Mouse (Mus musculus) limb, embryonic 15.5 days (tissue): ENCODE measurements at regions not wholly inside any gene's neighbourhood (a gene's known extent, or its start where the extent isn't known, plus 50 kb on each side); places are given as distances from the start of the nearest gene placed in this dataset.

Experiments used
- ATAC-seq: fragments of 200-750 bp; cut with Nextera tagmentation; 2 replicates; pipeline ENCODE4 v1.8.0; 2017; ENCODE audit warnings: low read depth, moderate TSS enrichment; ENCODE audit not compliant: insufficient number of reproducible peaks, low FRiP score, low TSS enrichment
- H3K27ac ChIP-seq: fragments of 300-500 bp; sonication (generic); 2 replicates; pipeline ENCODE4 v1.5.1; 2015; ENCODE audit warnings: moderate library complexity, mild to moderate bottlenecking, inconsistent platforms
- H3K27me3 ChIP-seq: fragments of 300-500 bp; sonication (generic); 2 replicates; pipeline ENCODE4 v1.6.1; 2015; ENCODE audit warnings: inconsistent platforms
- H3K36me3 ChIP-seq: fragments of 300-500 bp; sonication (generic); 2 replicates; pipeline ENCODE4 v1.6.1; 2015; ENCODE audit warnings: inconsistent platforms
- H3K4me1 ChIP-seq: fragments of 300-500 bp; sonication (generic); 2 replicates; pipeline ENCODE4 v1.6.1; 2015; ENCODE audit warnings: inconsistent platforms
- H3K4me2 ChIP-seq: fragments of 300-500 bp; sonication (generic); 2 replicates; pipeline ENCODE4 v1.6.1; 2015; ENCODE audit warnings: mild to moderate bottlenecking, inconsistent platforms
- H3K4me3 ChIP-seq: fragments of 300-500 bp; sonication (generic); 2 replicates; pipeline ENCODE4 v1.5.1; 2015; ENCODE audit warnings: mild to moderate bottlenecking, inconsistent platforms
- H3K9ac ChIP-seq: fragments of 300-500 bp; sonication (generic); 2 replicates; pipeline ENCODE4 v1.6.1; 2015; ENCODE audit warnings: inconsistent platforms
- H3K9me3 ChIP-seq: fragments of 300-500 bp; sonication (generic); 2 replicates; pipeline ENCODE4 v1.6.1; 2016; ENCODE audit warnings: inconsistent platforms
- WGBS: fragments of 180-500 bp; shearing (Covaris S2); methylation state at CpG from one replicate; pipeline ENCODE4 v1.1.7; 2015; 5-methylcytosine and 5-hydroxymethylcytosine counted together

- Histone ChIP-seq H3K36me3 (no peaks in the 10 kb centered on the region), H3K4me3 (no peak overlapping the region), H3K9ac (no peak overlapping the region), H3K27me3 (no peaks in the 10 kb centered on the region), H3K27ac (no peak overlapping the region), H3K9me3 (no peaks in the 10 kb centered on the region), H3K4me2 (no peak overlapping the region), H3K4me1 (no peaks in the 10 kb centered on the region)
- 71% methylated on average over 4 of the region's 4 CpGs for whole genome bisulfite sequencing
- ATAC-seq: no peak
These were observed 209.6 kb upstream of the N4bp1 start for GRCm38 (mm10) chr8:87094685-87095084.

GRCm38 (mm10) chr8:87093716-87094115 lies 208.7 kb upstream of the N4bp1 start:
- ATAC-seq: no peak
- Histone ChIP-seq H3K9ac (no peak overlapping the region), H3K36me3 (no peaks in the 10 kb centered on the region), H3K9me3 (no peaks in the 10 kb centered on the region), H3K4me2 (no peak overlapping the region), H3K4me3 (no peak overlapping the region), H3K27ac (no peak overlapping the region), H3K4me1 (no peaks in the 10 kb centered on the region), H3K27me3 (no peaks in the 10 kb centered on the region)
- 73% methylated on average over 10 of the region's 10 CpGs for WGBS

- Histone ChIP-seq H3K9me3 (no peaks in the 10 kb centered on the region), H3K27me3 (no peaks in the 10 kb centered on the region), H3K36me3 (no peaks in the 10 kb centered on the region), H3K27ac (no peak overlapping the region), H3K4me2 (no peak overlapping the region), H3K4me1 (no peaks in the 10 kb centered on the region), H3K4me3 (no peak overlapping the region), H3K9ac (no peak overlapping the region)
- WGBS: 76% methylated on average over 5 of the region's 5 CpGs
- ATAC-seq: no peak
These were observed 208.0 kb upstream of the N4bp1 start for GRCm38 (mm10) chr8:87093081-87093480.

DNA sequence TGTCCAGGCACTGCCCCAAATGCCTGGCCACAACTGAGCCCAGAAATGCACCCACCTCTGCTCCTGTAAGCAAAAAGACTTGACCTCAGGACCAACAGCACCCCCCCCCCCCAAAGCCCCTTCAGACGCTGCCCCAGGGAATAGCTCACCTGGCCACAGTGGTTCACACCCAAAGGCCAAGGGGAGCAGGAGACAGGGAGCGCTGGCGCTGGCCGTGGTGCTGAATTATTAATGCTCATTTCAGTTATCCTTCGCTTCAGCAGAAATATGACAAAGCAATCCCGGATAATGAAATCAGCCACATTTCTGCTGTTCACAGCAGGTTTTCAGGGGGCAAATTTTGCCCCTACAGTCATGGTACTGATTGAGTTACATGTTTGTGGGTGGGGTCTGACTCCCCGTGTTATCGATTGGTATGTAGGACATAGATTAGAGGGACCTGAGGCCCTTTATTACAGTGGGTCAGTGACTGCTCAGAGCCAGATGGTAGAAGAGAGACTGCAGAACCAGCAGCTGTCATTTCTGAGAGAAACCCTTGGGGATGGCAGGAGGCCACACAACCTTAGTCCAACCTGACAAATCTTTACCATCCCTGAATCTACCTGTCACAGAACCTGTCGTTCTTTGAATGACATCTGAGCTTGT lies 202.5 kb upstream of the N4bp1 start:
- H3K4me3 ChIP-seq: no peak overlapping the region
- H3K27ac ChIP-seq: no peak overlapping the region
- H3K9me3 ChIP-seq: no peaks in the 10 kb centered on the region
- WGBS: 44% methylated on average over 9 of the region's 9 CpGs
- no peaks in the 10 kb centered on the region for H3K4me1 ChIP-seq
- ATAC-seq: no peak
- no peak overlapping the region for H3K9ac ChIP-seq
- H3K27me3 ChIP-seq: peaks cover 3% of the 10 kb centered on the region; the same call in 1 of the 2 replicates
- H3K36me3 ChIP-seq: no peaks in the 10 kb centered on the region
- no peak overlapping the region for H3K4me2 ChIP-seq

- Histone ChIP-seq H3K9ac (no peak overlapping the region), H3K27ac (no peak overlapping the region), H3K4me3 (no peak overlapping the region), H3K4me1 (no peaks in the 10 kb centered on the region), H3K9me3 (no peaks in the 10 kb centered on the region), H3K4me2 (no peak overlapping the region), H3K27me3 (no peaks in the 10 kb centered on the region), H3K36me3 (no peaks in the 10 kb centered on the region)
- 47% methylated on average over 6 of the region's 6 CpGs for WGBS
- ATAC-seq: no peak
These were observed 193.2 kb upstream of the N4bp1 start for GRCm38 (mm10) chr8:87078260-87078659.

- Histone ChIP-seq H3K27me3 (no peaks in the 10 kb centered on the region), H3K9me3 (no peaks in the 10 kb centered on the region), H3K36me3 (no peaks in the 10 kb centered on the region), H3K27ac (no peak overlapping the region), H3K4me1 (no peaks in the 10 kb centered on the region), H3K4me2 (no peak overlapping the region), H3K9ac (no peak overlapping the region), H3K4me3 (no peak overlapping the region)
- no peak for ATAC-seq
- 82% methylated on average over 4 of the region's 4 CpGs for WGBS
These were observed 190.9 kb upstream of the N4bp1 start for GRCm38 (mm10) chr8:87075921-87076320.

GRCm38 (mm10) chr8:87071224-87071623 lies 186.2 kb upstream of the N4bp1 start:
- H3K4me3 ChIP-seq: no peak overlapping the region
- H3K9ac ChIP-seq: no peak overlapping the region
- ATAC-seq: no peak
- no peaks in the 10 kb centered on the region for H3K36me3 ChIP-seq
- no peaks in the 10 kb centered on the region for H3K4me1 ChIP-seq
- no peak overlapping the region for H3K4me2 ChIP-seq
- no peak overlapping the region for H3K27ac ChIP-seq
- no peaks in the 10 kb centered on the region for H3K27me3 ChIP-seq
- H3K9me3 ChIP-seq: no peaks in the 10 kb centered on the region

DNA sequence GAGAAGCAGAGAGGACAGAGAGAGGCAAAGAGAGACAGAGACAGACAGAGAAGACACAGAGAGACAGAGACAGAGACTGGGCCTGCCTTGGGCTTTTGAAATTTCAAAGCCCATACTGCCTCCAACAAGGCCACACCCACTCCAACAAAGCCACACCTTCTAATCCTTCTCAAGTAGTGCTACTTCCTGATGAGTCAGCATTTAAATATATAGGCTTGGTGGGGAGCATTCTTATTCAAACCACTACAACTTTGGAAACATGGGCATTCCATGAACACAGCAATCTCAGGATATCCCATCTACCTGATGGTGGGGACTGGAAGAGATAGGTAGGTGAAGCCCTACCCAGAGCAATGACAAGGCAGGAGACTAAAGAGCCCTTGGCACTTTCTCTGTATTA lies 182.0 kb upstream of the N4bp1 start:
- H3K27me3 ChIP-seq: no peaks in the 10 kb centered on the region
- no peak overlapping the region for H3K4me2 ChIP-seq
- no peaks in the 10 kb centered on the region for H3K9me3 ChIP-seq
- no peak overlapping the region for H3K4me3 ChIP-seq
- no peak for ATAC-seq
- H3K36me3 ChIP-seq: no peaks in the 10 kb centered on the region
- no peak overlapping the region for H3K9ac ChIP-seq
- H3K27ac ChIP-seq: no peak overlapping the region
- 0 out of 2 replicates have a peak, but pooled peaks cover 4% of the 10 kb centered on the region for H3K4me1 ChIP-seq

DNA sequence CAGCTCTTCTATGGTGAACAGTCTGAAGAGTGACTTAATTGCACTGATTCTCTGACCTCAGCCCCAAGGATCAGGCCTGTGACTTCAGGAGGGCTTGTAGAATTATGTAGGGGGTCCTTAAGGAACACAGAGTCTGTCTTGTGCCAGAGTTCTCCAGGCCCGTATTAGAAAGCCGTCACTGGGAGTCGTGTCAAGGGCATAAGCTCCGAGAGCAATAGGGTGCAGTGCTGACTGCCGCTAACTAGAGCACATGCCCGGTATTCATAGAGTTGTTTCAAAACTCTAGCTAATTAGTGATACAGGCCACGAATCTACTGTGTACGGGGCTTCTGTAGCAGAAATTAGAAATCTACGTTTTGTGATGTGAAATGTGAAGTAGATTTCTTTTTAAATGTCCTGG lies 179.7 kb upstream of the N4bp1 start:
- Histone ChIP-seq H3K4me3 (no peak overlapping the region), H3K9ac (no peak overlapping the region), H3K27ac (no peak overlapping the region), H3K36me3 (no peaks in the 10 kb centered on the region), H3K27me3 (no peaks in the 10 kb centered on the region), H3K4me2 (no peak overlapping the region), H3K9me3 (no peaks in the 10 kb centered on the region), H3K4me1 (0 out of 2 replicates have a peak, but pooled peaks cover 4% of the 10 kb centered on the region)
- WGBS: 71% methylated on average over 9 of the region's 9 CpGs
- ATAC-seq: no peak

- 0 out of 2 replicates have a peak, but pooled peaks cover 4% of the 10 kb centered on the region for H3K4me1 ChIP-seq
- 29% methylated on average over 12 of the region's 12 CpGs for WGBS
- H3K27ac ChIP-seq: no peak overlapping the region
- no peak overlapping the region for H3K9ac ChIP-seq
- no peaks in the 10 kb centered on the region for H3K27me3 ChIP-seq
- no peak overlapping the region for H3K4me3 ChIP-seq
- H3K4me2 ChIP-seq: no peak overlapping the region
- H3K9me3 ChIP-seq: no peaks in the 10 kb centered on the region
- ATAC-seq: no peak
- H3K36me3 ChIP-seq: no peaks in the 10 kb centered on the region
These were observed 179.2 kb upstream of the N4bp1 start for GRCm38 (mm10) chr8:87064250-87064747.

DNA sequence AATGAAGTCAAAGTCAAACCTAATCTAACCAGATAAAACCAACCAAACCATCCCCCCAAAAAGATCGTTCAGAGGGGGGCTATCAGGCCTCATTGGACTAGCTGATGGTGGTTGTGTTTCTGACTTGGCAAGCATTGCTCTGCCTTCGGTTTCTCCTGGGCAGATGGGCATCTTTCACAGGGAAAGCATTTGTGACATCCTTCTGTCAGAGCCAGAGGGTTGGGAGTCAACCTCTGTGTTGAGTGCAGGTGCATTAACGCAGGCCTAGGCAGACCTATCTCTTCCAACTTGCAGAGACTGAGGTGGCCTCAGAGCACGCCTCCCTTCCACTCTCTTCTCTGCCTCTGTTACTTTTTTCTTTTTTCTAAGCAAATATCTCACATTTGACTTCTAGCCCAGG lies 178.5 kb upstream of the N4bp1 start:
- Histone ChIP-seq H3K4me2 (no peak overlapping the region), H3K9me3 (no peaks in the 10 kb centered on the region), H3K9ac (no peak overlapping the region), H3K27me3 (no peaks in the 10 kb centered on the region), H3K4me1 (0 out of 2 replicates have a peak, but pooled peaks cover 4% of the 10 kb centered on the region), H3K36me3 (no peaks in the 10 kb centered on the region), H3K27ac (no peak overlapping the region), H3K4me3 (no peak overlapping the region)
- WGBS: 88% methylated on average over 4 of the region's 4 CpGs
- no peak for ATAC-seq

DNA sequence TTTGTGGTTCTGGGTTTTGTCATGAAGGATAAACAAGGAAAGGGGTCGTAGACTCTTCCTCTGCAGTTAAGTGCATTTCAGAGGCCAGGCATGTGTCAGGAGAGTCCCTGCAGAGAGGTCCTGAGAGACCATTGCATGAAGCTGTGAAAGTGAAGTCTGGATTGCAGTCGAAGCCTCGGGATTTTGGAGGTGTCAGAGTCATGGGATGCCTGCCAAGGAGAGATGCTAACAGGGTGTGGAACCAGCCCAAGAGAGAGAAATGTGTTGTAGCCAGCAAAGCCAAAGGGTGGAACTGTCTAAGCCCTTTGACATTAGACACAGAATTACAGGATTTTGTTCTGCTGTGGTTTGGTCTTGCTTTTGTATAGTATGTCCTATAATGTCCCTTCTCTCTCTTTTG lies 164.7 kb upstream of the N4bp1 start:
- H3K4me2 ChIP-seq: no peak overlapping the region
- H3K4me1 ChIP-seq: no peaks in the 10 kb centered on the region
- H3K27me3 ChIP-seq: no peaks in the 10 kb centered on the region
- ATAC-seq: no peak
- H3K4me3 ChIP-seq: no peak overlapping the region
- no peak overlapping the region for H3K27ac ChIP-seq
- H3K9ac ChIP-seq: no peak overlapping the region
- 23% methylated on average over 3 of the region's 3 CpGs for WGBS
- H3K36me3 ChIP-seq: no peaks in the 10 kb centered on the region
- no peaks in the 10 kb centered on the region for H3K9me3 ChIP-seq

- no peak for ATAC-seq
- H3K4me1 ChIP-seq: no peaks in the 10 kb centered on the region
- WGBS: 83% methylated on average over 4 of the region's 4 CpGs
These were observed 164.1 kb upstream of the N4bp1 start for GRCm38 (mm10) chr8:87049196-87049595.

More at GRCm38 (mm10) chr8:87049196-87049595, 164.1 kb upstream of the N4bp1 start:
- Histone ChIP-seq H3K4me3 (no peak overlapping the region), H3K9ac (no peak overlapping the region), H3K27me3 (no peaks in the 10 kb centered on the region), H3K36me3 (no peaks in the 10 kb centered on the region), H3K9me3 (no peaks in the 10 kb centered on the region), H3K4me2 (no peak overlapping the region), H3K27ac (no peak overlapping the region)
